Mouse (Mus musculus) MEL (cell line): ENCODE data around the gene Iqcf1.

Experiments
- CTCF ChIP-seq, 3 experiments: IDR thresholded peaks in 2 of 3; conservative IDR thresholded peaks in 1 of 3; 2 replicates each; pipeline ENCODE4 v1.5.1; 2011 to 2012; ENCODE audit warnings: low read length in 3 of 3, low read depth in 2 of 3, mild to moderate bottlenecking in 2 of 3, improper control_type of control experiment in 1 of 3, inconsistent platforms in 1 of 3, mixed read lengths in 1 of 3, moderate library complexity in 1 of 3; ENCODE audit not compliant: control insufficient read depth in 1 of 3, insufficient read depth in 1 of 3, poor library complexity in 1 of 3, severe bottlenecking in 1 of 3
- E2F4 ChIP-seq: IDR thresholded peaks from 2 replicates; pipeline ENCODE4 v1.6.1; 2011; ENCODE audit warnings: low read depth, low read length, improper control_type of control experiment, borderline replicate concordance
- ELF1 ChIP-seq: IDR thresholded peaks from 2 replicates; pipeline ENCODE4 v1.6.1; 2014; ENCODE audit warnings: low read depth, mild to moderate bottlenecking, inconsistent platforms, low read length, improper control_type of control experiment, moderate library complexity
- EP300 ChIP-seq, 2 experiments: IDR thresholded peaks; 2 replicates each; pipeline ENCODE4 v1.6.1; 2011; ENCODE audit warnings: improper control_type of control experiment in 2 of 2, low read length in 2 of 2, low read depth in 1 of 2, mild to moderate bottlenecking in 1 of 2
- POLR2A ChIP-seq, 2 experiments: IDR thresholded peaks; 2 replicates each; pipeline ENCODE4 v1.6.1; 2011 to 2012; ENCODE audit warnings: low read length in 2 of 2, mild to moderate bottlenecking in 2 of 2, control low read depth in 1 of 2, improper control_type of control experiment in 1 of 2, low read depth in 1 of 2, moderate library complexity in 1 of 2; ENCODE audit not compliant: control insufficient read depth in 1 of 2, insufficient read depth in 1 of 2, poor library complexity in 1 of 2
- USF1 ChIP-seq: IDR thresholded peaks from 2 replicates; pipeline ENCODE4 v1.6.1; 2014; ENCODE audit warnings: low read depth, mild to moderate bottlenecking, inconsistent platforms, low read length, improper control_type of control experiment, moderate library complexity
- ZKSCAN1 ChIP-seq: IDR thresholded peaks from 2 replicates; pipeline ENCODE4 v1.6.1; 2012; ENCODE audit warnings: low read depth, mild to moderate bottlenecking, inconsistent platforms, low read length, improper control_type of control experiment, moderate library complexity

- TF ChIP-seq POLR2A (IDR thresholded peaks at IDR 0.05; ENCODE audit: control insufficient read depth in 1 of 2, insufficient read depth in 1 of 2, low read depth in 1 of 2, low read length in 2 of 2, poor library complexity in 1 of 2) (no peak), ZKSCAN1 (no peak), USF1 (no peak), ELF1 (no peak), EP300 (IDR thresholded peaks at IDR 0.05; ENCODE audit: low read depth in 1 of 2, low read length in 2 of 2) (no peak), E2F4 (no peak), CTCF (IDR thresholded peaks at IDR 0.05 in 2 of 3, conservative IDR thresholded peaks at IDR 0.05 in 1 of 3; ENCODE audit: control insufficient read depth in 1 of 3, insufficient read depth in 1 of 3, low read depth in 2 of 3, low read length in 3 of 3, poor library complexity in 1 of 3, severe bottlenecking in 1 of 3) (no peak)
These were observed 2.1 kb downstream of the Iqcf1 start for GRCm38 (mm10) chr9:106501846-106502245.
